Mouse (Mus musculus) gastrocnemius, postnatal 14 days (tissue): ENCODE data around the gene Zbtb8a. TPM values are rescaled to one million over a fixed set of nuclear protein-coding genes. Genes with fewer than 3 reads are reported as not detected.
A peak's percentile ranks its signal among the peaks of the same experiment; 100 is the strongest.
"Not testable (repeated sequence)": the region's sequence is repeated elsewhere in the genome, so short reads cannot be mapped to it uniquely, and the experiment has no call there.

ENCODE experiments used
- DNase-seq: peaks from one replicate; pipeline ENCODE4 v3.0.0; 2021; ENCODE audit warnings: mixed read lengths
- intact Hi-C: fragments of 180-260 bp; cut with DNase I; formaldehyde crosslinking; loops from one replicate; pipeline ENCODE4 v1.15.1; 2025; ENCODE audit warnings: low total_unique reads
- long read RNA-seq, 2 experiments: library from polyadenylated mRNA; stranded (forward); transcript quantifications; one replicate each; pipeline ENCODE4 v2.0.0; 2021
- total RNA-seq, 2 experiments: library from RNA; stranded (reverse); gene quantifications; 2 replicates each; pipeline ENCODE4 v1.2.3; 2021

Gene Zbtb8a
- 1 to 10 TPM; 2.4 to 2.9 TPM for total RNA-seq
- long read RNA-seq, experiment 1, partial matches to known transcripts, result 1 of 2 reads
- long read RNA-seq, experiment 1, other reads (novel, unspliced or antisense), result 0 of 2 reads
- long read RNA-seq, experiment 2, partial matches to known transcripts, result 0 of 2 reads
- long read RNA-seq, experiment 2, other reads (novel, unspliced or antisense), result 0 of 2 reads

GRCm38 (mm10) chr4:129377601-129378390 lies at the start of gene Zbtb8a:
Zbtb8a (minus strand) TSS chr4:129378116.
- intact Hi-C loops, result no loop called here
- DNase-seq, result peak; percentile 43

GRCm38 (mm10) chr4:129418321-129418720 lies 40.4 kb upstream of the Zbtb8a start:
- no peak for DNase-seq
- intact Hi-C loops, result no loop called here

GRCm38 (mm10) chr4:129416478-129416877 lies 38.6 kb upstream of the Zbtb8a start:
- DNase-seq, result no peak
- intact Hi-C loops, result no loop called here

- intact Hi-C loops, result no loop called here
Observed at GRCm38 (mm10) chr4:129415892-129416291, 38.0 kb upstream of the Zbtb8a start.

GRCm38 (mm10) chr4:129410991-129411390 lies 33.1 kb upstream of the Zbtb8a start:
- DNase-seq, result no peak
- intact Hi-C loops, result no loop called here

More at GRCm38 (mm10) chr4:129415892-129416291, 38.0 kb upstream of the Zbtb8a start:
- DNase-seq, result no peak

GRCm38 (mm10) chr4:129410532-129410931 lies 32.6 kb upstream of the Zbtb8a start:
- intact Hi-C loops, DNase-seq: not testable (repeated sequence)

GRCm38 (mm10) chr4:129406447-129406846 lies 28.5 kb upstream of the Zbtb8a start:
- intact Hi-C loops, result no loop called here
- DNase-seq, result peak; percentile 67

GRCm38 (mm10) chr4:129399813-129400212 lies 21.9 kb upstream of the Zbtb8a start:
- intact Hi-C loops, result no loop called here
- DNase-seq, result no peak

GRCm38 (mm10) chr4:129396960-129397359 lies 19.0 kb upstream of the Zbtb8a start:
- intact Hi-C loops, result no loop called here
- DNase-seq, result no peak

GRCm38 (mm10) chr4:129394089-129394870 lies 16.4 kb upstream of the Zbtb8a start:
- no peak for DNase-seq
- intact Hi-C loops, result no loop called here

- DNase-seq, result no peak
- intact Hi-C loops, result no loop called here
Observed at GRCm38 (mm10) chr4:129390936-129391557, 13.1 kb upstream of the Zbtb8a start.

- intact Hi-C loops, result no loop called here
- no peak for DNase-seq
Observed at GRCm38 (mm10) chr4:129390216-129390743, 12.4 kb upstream of the Zbtb8a start.

- DNase-seq, result no peak
- intact Hi-C loops, result no loop called here
Observed at GRCm38 (mm10) chr4:129388404-129388803, 10.5 kb upstream of the Zbtb8a start.

GRCm38 (mm10) chr4:129386989-129387388 lies 9.1 kb upstream of the Zbtb8a start:
- intact Hi-C loops, result no loop called here
- DNase-seq, result no peak

GRCm38 (mm10) chr4:129386269-129386946 lies 8.5 kb upstream of the Zbtb8a start:
- DNase-seq, result no peak
- intact Hi-C loops, result no loop called here

GRCm38 (mm10) chr4:129385685-129386084 lies 7.8 kb upstream of the Zbtb8a start:
- intact Hi-C loops, result no loop called here
- DNase-seq, result no peak

- intact Hi-C loops, result no loop called here
- peak; percentile 28 for DNase-seq
Observed at GRCm38 (mm10) chr4:129384440-129384839, 6.5 kb upstream of the Zbtb8a start.

- DNase-seq, result no peak
- intact Hi-C loops, result no loop called here
Observed at GRCm38 (mm10) chr4:129383586-129383985, 5.7 kb upstream of the Zbtb8a start.

GRCm38 (mm10) chr4:129382488-129382887 lies 4.6 kb upstream of the Zbtb8a start:
- no peak for DNase-seq
- intact Hi-C loops, result no loop called here
